Mouse (Mus musculus) layer of hippocampus, adult 6 months (tissue): Measurements from ENCODE around the gene Gm11099. TPM values are rescaled to one million over a fixed set of nuclear protein-coding genes. Genes with fewer than 3 reads are reported as not detected.

Experiments
- long read RNA-seq, 2 experiments: library from polyadenylated mRNA; unstranded; transcript quantifications; one replicate each; pipeline ENCODE4 v2.0.0; 2019 to 2020
- polyA plus RNA-seq: library from polyadenylated mRNA; unstranded; fragments of <200 nt; fragmentation: Nextera tagmentation; gene quantifications from 2 replicates; pipeline ENCODE4 v1.2.3, GENCODE M21; 2021

Gm11099 gene
- polyA plus RNA-seq: not detected in 2 replicates
- long read RNA-seq, experiment 1: 0 reads
- long read RNA-seq, experiment 2, partial matches to known transcripts: 0 of 2 reads
- long read RNA-seq, experiment 2, other reads (novel, unspliced or antisense): 2 of 2 reads

GRCm38 (mm10) chr2:58859134-58859533 lies at the start of gene Gm11099:
TSS of gene Gm11099 (plus strand) at chr2:58859434.

